Mouse (Mus musculus): ENCODE measurements around the gene Ccin. TPM values are rescaled to one million over a fixed set of nuclear protein-coding genes. Genes with fewer than 3 reads are reported as not detected.

The Ccin gene
- polyA plus RNA-seq, 1 experiment from 2014 or later: not detected

- 93% methylated on average over 11 of the region's 11 CpGs for WGBS
- no peak for DNase-seq (ENCODE audit: low spot score)
- TF ChIP-seq CTCF (IDR thresholded peaks at IDR 0.05; ENCODE audit: low read depth): no peak
These were observed 9.8 kb downstream of the Ccin start for GRCm38 (mm10) chr4:43993072-43993471.

GRCm38 (mm10) chr4:43994342-43994741 is 11.1 kb downstream of the Ccin start:
- no peak for TF ChIP-seq CTCF (IDR thresholded peaks at IDR 0.05; ENCODE audit: low read depth)
- ATAC-seq (replicated peaks; ENCODE audit: low FRiP score, low read depth): no peak
- Histone ChIP-seq H3K9ac (ENCODE audit: low read depth, low read length) (no peak overlapping the region), H3K4me2 (ENCODE audit: low read length) (no peak overlapping the region), H3K27me3 (ENCODE audit: insufficient read depth, low read length) (no peaks in the 10 kb centered on the region), H3K4me1 (replicated peaks; ENCODE audit: insufficient read depth, low read length) (no peaks in the 10 kb centered on the region), H3K9me3 (replicated peaks; ENCODE audit: low read length) (no peaks in the 10 kb centered on the region), H3K27ac (no peak overlapping the region), H3K4me3 (replicated peaks; ENCODE audit: low read depth, low read length) (no peak overlapping the region), H3K36me3 (ENCODE audit: insufficient read depth, low read length) (no peaks in the 10 kb centered on the region)
- 79% methylated on average over 2 of the region's 2 CpGs for WGBS
- no peak for DNase-seq (ENCODE audit: low spot score)

More at GRCm38 (mm10) chr4:43993072-43993471, 9.8 kb downstream of the Ccin start:
- H3K4me2 ChIP-seq (ENCODE audit: low read length): no peak overlapping the region
- H3K9me3 ChIP-seq (replicated peaks; ENCODE audit: low read length): no peaks in the 10 kb centered on the region
- H3K36me3 ChIP-seq (ENCODE audit: insufficient read depth, low read length): no peaks in the 10 kb centered on the region
- no peak overlapping the region for H3K4me3 ChIP-seq (replicated peaks; ENCODE audit: low read depth, low read length)
- no peak overlapping the region for H3K27ac ChIP-seq
- H3K27me3 ChIP-seq (ENCODE audit: insufficient read depth, low read length): no peaks in the 10 kb centered on the region
- H3K4me1 ChIP-seq (replicated peaks; ENCODE audit: insufficient read depth, low read length): no peaks in the 10 kb centered on the region
- ATAC-seq (replicated peaks; ENCODE audit: low FRiP score, low read depth): no peak
- H3K9ac ChIP-seq (ENCODE audit: low read depth, low read length): no peak overlapping the region

GRCm38 (mm10) chr4:44003622-44004021 is 20.3 kb downstream of the Ccin start:
- no peaks in the 10 kb centered on the region for H3K27me3 ChIP-seq (ENCODE audit: insufficient read depth, low read length)
- ATAC-seq (replicated peaks; ENCODE audit: low FRiP score, low read depth) (no peak), DNase-seq (ENCODE audit: low spot score) (no peak)
- WGBS: 86% methylated on average over 6 of the region's 6 CpGs
- H3K4me2 ChIP-seq (ENCODE audit: low read length): no peak overlapping the region
- H3K27ac ChIP-seq: no peak overlapping the region
- no peak overlapping the region for H3K9ac ChIP-seq (ENCODE audit: low read depth, low read length)
- no peak overlapping the region for H3K4me3 ChIP-seq (replicated peaks; ENCODE audit: low read depth, low read length)
- H3K4me1 ChIP-seq (replicated peaks; ENCODE audit: insufficient read depth, low read length): no peaks in the 10 kb centered on the region
- no peaks in the 10 kb centered on the region for H3K36me3 ChIP-seq (ENCODE audit: insufficient read depth, low read length)
- no peaks in the 10 kb centered on the region for H3K9me3 ChIP-seq (replicated peaks; ENCODE audit: low read length)
- no peak for TF ChIP-seq CTCF (IDR thresholded peaks at IDR 0.05; ENCODE audit: low read depth)

GRCm38 (mm10) chr4:44004126-44004525 is 20.8 kb downstream of the Ccin start, which contains the start of gene Clta:
Gene Clta, plus strand, starts transcription at chr4:44004452.
- H3K27ac ChIP-seq: no peak within 1 kb of the TSS
- H3K9ac ChIP-seq (ENCODE audit: low read depth, low read length): no peak within 1 kb of the TSS
- no peak for ATAC-seq (replicated peaks; ENCODE audit: low FRiP score, low read depth)
- WGBS: 90% methylated on average over 5 of the region's 5 CpGs
- no peaks in the 10 kb centered on the region for H3K36me3 ChIP-seq (ENCODE audit: insufficient read depth, low read length)
- no peak within 1 kb of the TSS for H3K4me2 ChIP-seq (ENCODE audit: low read length)
- H3K9me3 ChIP-seq (replicated peaks; ENCODE audit: low read length): no peaks in the 10 kb centered on the region
- no peak for DNase-seq (ENCODE audit: low spot score)
- no peaks in the 10 kb centered on the region for H3K27me3 ChIP-seq (ENCODE audit: insufficient read depth, low read length)
- H3K4me1 ChIP-seq (replicated peaks; ENCODE audit: insufficient read depth, low read length): no peaks in the 10 kb centered on the region
- H3K4me3 ChIP-seq (replicated peaks; ENCODE audit: low read depth, low read length): no peak within 1 kb of the TSS
- TF ChIP-seq CTCF (IDR thresholded peaks at IDR 0.05; ENCODE audit: low read depth): no peak

- H3K9me3 ChIP-seq (replicated peaks; ENCODE audit: low read length): no peaks in the 10 kb centered on the region
- H3K27me3 ChIP-seq (ENCODE audit: insufficient read depth, low read length): no peaks in the 10 kb centered on the region
- 63% methylated on average over 3 of the region's 3 CpGs for WGBS
- no peaks in the 10 kb centered on the region for H3K36me3 ChIP-seq (ENCODE audit: insufficient read depth, low read length)
- H3K4me3 ChIP-seq (replicated peaks; ENCODE audit: low read depth, low read length): no peak overlapping the region
- H3K9ac ChIP-seq (ENCODE audit: low read depth, low read length): no peak overlapping the region
- TF ChIP-seq CTCF (IDR thresholded peaks at IDR 0.05; ENCODE audit: low read depth): no peak
- no peaks in the 10 kb centered on the region for H3K4me1 ChIP-seq (replicated peaks; ENCODE audit: insufficient read depth, low read length)
- H3K27ac ChIP-seq: no peak overlapping the region
- H3K4me2 ChIP-seq (ENCODE audit: low read length): no peak overlapping the region
- no peak for DNase-seq (ENCODE audit: low spot score)
- no peak for ATAC-seq (replicated peaks; ENCODE audit: low FRiP score, low read depth)
These were observed 21.5 kb downstream of the Ccin start for GRCm38 (mm10) chr4:44004623-44005409.

- no peaks in the 10 kb centered on the region for H3K9me3 ChIP-seq (replicated peaks; ENCODE audit: low read length)
- WGBS: 93% methylated on average over 1 of the region's 1 CpGs
- H3K27ac ChIP-seq: no peak overlapping the region
- no peak for ATAC-seq (replicated peaks; ENCODE audit: low FRiP score, low read depth)
- DNase-seq (ENCODE audit: low spot score): no peak
- peaks cover 14% of the 10 kb centered on the region; the same call in 1 of the 2 replicates for H3K4me1 ChIP-seq (replicated peaks; ENCODE audit: insufficient read depth, low read length)
- TF ChIP-seq CTCF (IDR thresholded peaks at IDR 0.05; ENCODE audit: low read depth): peak; percentile 37; the same call in 1 of the 2 replicates
- no peak overlapping the region for H3K4me3 ChIP-seq (replicated peaks; ENCODE audit: low read depth, low read length)
- no peaks in the 10 kb centered on the region for H3K27me3 ChIP-seq (ENCODE audit: insufficient read depth, low read length)
- H3K4me2 ChIP-seq (ENCODE audit: low read length): no peak overlapping the region
- H3K36me3 ChIP-seq (ENCODE audit: insufficient read depth, low read length): no peaks in the 10 kb centered on the region
- no peak overlapping the region for H3K9ac ChIP-seq (ENCODE audit: low read depth, low read length)
These were observed 26.9 kb downstream of the Ccin start for GRCm38 (mm10) chr4:44010176-44010575.

Data from kidney, postnatal 0 days (tissue).